ENCODE assay signal across 12 mouse cellular contexts in the genomic region with DNA sequence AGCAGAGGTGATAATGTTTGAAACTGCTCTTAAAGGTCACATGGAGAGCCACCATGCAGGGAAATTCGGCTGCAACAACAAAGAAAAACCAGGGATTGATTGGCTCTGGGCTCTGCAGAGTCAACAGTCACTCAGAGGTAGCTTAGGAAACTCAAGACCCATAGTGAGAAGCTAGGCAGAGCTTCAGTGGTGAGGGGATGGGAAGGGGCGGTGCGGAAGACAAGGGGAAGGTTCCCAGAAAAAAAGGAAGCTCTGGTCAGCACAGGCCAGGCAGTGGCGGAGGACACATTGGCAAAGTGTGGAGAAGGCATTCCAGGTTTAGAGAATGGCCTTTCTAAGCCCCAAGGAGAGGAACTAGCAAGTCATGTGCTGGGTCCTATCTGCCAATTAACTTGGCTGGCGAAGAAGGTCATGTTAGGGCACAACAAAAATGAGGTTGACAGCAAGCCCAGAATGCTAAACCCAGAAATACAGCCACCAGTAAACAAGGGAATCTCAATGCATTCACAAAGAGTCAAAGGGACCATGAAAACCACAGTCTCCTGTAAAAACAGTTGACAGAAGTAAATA. TPM values are rescaled to one million over a fixed set of nuclear protein-coding genes. Genes with fewer than 3 reads are reported as not detected.
A peak's percentile ranks its signal among the peaks of the same experiment; 100 is the strongest.
DNase-seq lines count a peak whose midpoint lies in the region; ATAC-seq and TF ChIP-seq lines count a peak whose summit lies in the region.
"Had no signal": no experiment of that assay in that cellular context is flagged by ENCODE, and none has a peak within 500 bp of the region (broad histone marks: within the 10 kb centered on the region; RNA-seq: fewer than 3 reads in every experiment).

No protein-coding gene starts in this region.

- no peaks in the 10 kb centered on the region for H3K27me3 ChIP-seq in liver, embryonic 16.5 days (ENCODE audit: control insufficient read depth, insufficient read depth, low read depth, low read length)
- no peaks in the 10 kb centered on the region for H3K27me3 ChIP-seq in liver, embryonic 12.5 days (replicated peaks)
- H3K27me3 ChIP-seq: embryonic facial prominence, embryonic 12.5 days; megakaryocyte, embryonic 14.5 days had no signal

- H3K27ac ChIP-seq in gastrocnemius, adult 2 months: peak overlapping the region; percentile 74
- H3K27ac ChIP-seq in liver, embryonic 16.5 days (ENCODE audit: low read length): no peak overlapping the region
- no peak overlapping the region for H3K27ac ChIP-seq in liver, embryonic 12.5 days
- peak overlapping the region; percentile 37; the same call in 1 of the 2 replicates for H3K27ac ChIP-seq in brown adipose tissue, adult 24 weeks (replicated peaks; ENCODE audit: low read depth, low read length)
- H3K27ac ChIP-seq: embryonic facial prominence, embryonic 12.5 days had no signal

- ATAC-seq in liver, embryonic 16.5 days (ENCODE audit: low read depth): peak; percentile 32; the same call in 1 of the 2 replicates
- no peak for ATAC-seq in liver, embryonic 12.5 days
- ATAC-seq: activated CD4-positive, CD25-positive, alpha-beta regulatory T cell, adult 4 months; intestine, embryonic 16.5 days had no signal

- no peaks in the 10 kb centered on the region for H3K4me1 ChIP-seq in liver, embryonic 16.5 days (ENCODE audit: control insufficient read depth, low read depth, low read length)
- H3K4me1 ChIP-seq in liver, embryonic 12.5 days: no peaks in the 10 kb centered on the region
- H3K4me1 ChIP-seq in brown adipose tissue, adult 24 weeks (ENCODE audit: control insufficient read depth, insufficient read depth, insufficient read length, low read length): peaks cover 5% of the 10 kb centered on the region
- H3K4me1 ChIP-seq: embryonic facial prominence, embryonic 12.5 days; megakaryocyte, embryonic 14.5 days had no signal

- intact Hi-C loops in gastrocnemius, adult 2 months (cut with DNase I): no loop called here
- intact Hi-C loops in heart, postnatal 25 days (cut with DNase I): no loop called here

- TF ChIP-seq CTCF in gastrocnemius, adult 2 months (IDR thresholded peaks at IDR 0.05): no peak

- H3K4me2 ChIP-seq in liver, embryonic 16.5 days (ENCODE audit: low read depth, low read length): no peak overlapping the region
- no peak overlapping the region for H3K4me2 ChIP-seq in liver, embryonic 12.5 days
- H3K4me2 ChIP-seq: embryonic facial prominence, embryonic 12.5 days had no signal

- H3K36me3 ChIP-seq in liver, embryonic 16.5 days (ENCODE audit: control insufficient read depth, insufficient read depth): no peaks in the 10 kb centered on the region
- H3K36me3 ChIP-seq in liver, embryonic 12.5 days: no peaks in the 10 kb centered on the region
- H3K36me3 ChIP-seq: embryonic facial prominence, embryonic 12.5 days had no signal

- no peak overlapping the region for H3K9ac ChIP-seq in liver, embryonic 16.5 days (ENCODE audit: low read depth, low read length)
- H3K9ac ChIP-seq in liver, embryonic 12.5 days: no peak overlapping the region
- H3K9ac ChIP-seq: embryonic facial prominence, embryonic 12.5 days had no signal

- no peaks in the 10 kb centered on the region for H3K9me3 ChIP-seq in liver, embryonic 16.5 days (replicated peaks; ENCODE audit: control insufficient read depth, low read length)
- no peaks in the 10 kb centered on the region for H3K9me3 ChIP-seq in liver, embryonic 12.5 days (replicated peaks)
- H3K9me3 ChIP-seq: embryonic facial prominence, embryonic 12.5 days; megakaryocyte, embryonic 14.5 days had no signal

- no peak overlapping the region for H3K4me3 ChIP-seq in gastrocnemius, adult 2 months
- no peak overlapping the region for H3K4me3 ChIP-seq in liver, embryonic 16.5 days (ENCODE audit: low read depth, low read length)
- no peak overlapping the region for H3K4me3 ChIP-seq in liver, embryonic 12.5 days
- no peak overlapping the region for H3K4me3 ChIP-seq in brown adipose tissue, adult 24 weeks (ENCODE audit: insufficient read depth, low read depth, low read length)
- H3K4me3 ChIP-seq: embryonic facial prominence, embryonic 12.5 days; megakaryocyte, embryonic 14.5 days had no signal

- peak; percentile 38 for DNase-seq in gastrocnemius, adult 2 months
- no peak for DNase-seq in gastrocnemius, postnatal 4 days (ENCODE audit: low spot score in 2 of 2)
- DNase-seq in heart, postnatal 25 days (ENCODE audit: low spot score): peak; percentile 5
- no peak for DNase-seq in retina, postnatal 1 day
- no peak for DNase-seq in testis, postnatal 14 days (ENCODE audit: low spot score)

- 56% methylated on average over 5 of the region's 5 CpGs for WGBS in liver, embryonic 16.5 days (ENCODE audit: insufficient replicate concordance)
- WGBS in liver, embryonic 12.5 days (ENCODE audit: insufficient replicate concordance): 51% methylated on average over 5 of the region's 5 CpGs

RNA-seq across cellular contexts. Expression of gene Larp7, which starts 25.6 kb away (rescaled TPM):
- 10 to 100 TPM in 1 of 2 experiments, 1 to 10 TPM in 1; 7.5 to 12.9 TPM for total RNA-seq in gastrocnemius, adult 2 months (2021)
- total RNA-seq in gastrocnemius, postnatal 4 days (2021): 10 to 100 TPM; 26.5 to 27.6 TPM
- polyA plus RNA-seq in liver, embryonic 16.5 days (2015; fragmentation: Nextera tagmentation; extraction: Ambion mirVana): 21.1 and 21.4 TPM in 2 replicates
- 41.4 and 42.7 TPM in 2 replicates for polyA plus RNA-seq in liver, embryonic 12.5 days (2016; fragmentation: Nextera tagmentation; extraction: Ambion mirVana)
- 14.6 and 17.3 TPM in 2 replicates for polyA plus RNA-seq in brown adipose tissue, adult 24 weeks (2012; ENCODE audit: insufficient read depth, insufficient read length, missing spikeins)
- 10 to 100 TPM; 20.5 to 22.7 TPM for total RNA-seq in heart, postnatal 25 days (2021)

RNA-seq across cellular contexts. Expression of gene Zgrf1, which starts 25.7 kb away (rescaled TPM):
- total RNA-seq in gastrocnemius, adult 2 months (2021): under 1 TPM; 0.77 to 0.78 TPM
- 1 to 10 TPM; 6.3 to 8.0 TPM for total RNA-seq in gastrocnemius, postnatal 4 days (2021)
- polyA plus RNA-seq in liver, embryonic 16.5 days (2015; fragmentation: Nextera tagmentation; extraction: Ambion mirVana): 4.2 and 4.4 TPM in 2 replicates
- 6.9 and 8.9 TPM in 2 replicates for polyA plus RNA-seq in liver, embryonic 12.5 days (2016; fragmentation: Nextera tagmentation; extraction: Ambion mirVana)
- polyA plus RNA-seq in brown adipose tissue, adult 24 weeks (2012; ENCODE audit: insufficient read depth, insufficient read length, missing spikeins): 0.17 and 0.48 TPM in 2 replicates
- under 1 TPM; 0.73 to 0.78 TPM for total RNA-seq in heart, postnatal 25 days (2021)

RNA-seq across cellular contexts. Expression of gene Ank2, which starts 28.4 kb away (rescaled TPM):
- 100 to 1,000 TPM in 1 of 2 experiments, 10 to 100 TPM in 1; 94.5 to 154 TPM for total RNA-seq in gastrocnemius, adult 2 months (2021)
- 100 to 1,000 TPM; 231 to 258 TPM for total RNA-seq in gastrocnemius, postnatal 4 days (2021)
- polyA plus RNA-seq in liver, embryonic 16.5 days (2015; fragmentation: Nextera tagmentation; extraction: Ambion mirVana): 8.6 and 10.4 TPM in 2 replicates
- polyA plus RNA-seq in liver, embryonic 12.5 days (2016; fragmentation: Nextera tagmentation; extraction: Ambion mirVana): 9.0 and 10.1 TPM in 2 replicates
- 21.6 and 32.5 TPM in 2 replicates for polyA plus RNA-seq in brown adipose tissue, adult 24 weeks (2012; ENCODE audit: insufficient read depth, insufficient read length, missing spikeins)
- total RNA-seq in heart, postnatal 25 days (2021): 100 to 1,000 TPM; 299 to 338 TPM

Comparison
In these comparisons a context has a peak if more than half of its experiments do, and no peak if none do; other contexts are left out.
1. DNase-seq: peak in gastrocnemius, adult 2 months (single experiment) and heart, postnatal 25 days (single experiment); none in gastrocnemius, postnatal 4 days (0 of 2), retina, postnatal 1 day (single experiment) and testis, postnatal 14 days (single experiment).
2. RNA of gene Zgrf1, which starts 25.7 kb away (total RNA-seq): 6.3 to 8.0 TPM in gastrocnemius, postnatal 4 days; 0.77 to 0.78 TPM in gastrocnemius, adult 2 months and 0.73 to 0.78 TPM in heart, postnatal 25 days; every median in the first group is over 4 times any median in the second.
3. H3K27ac ChIP-seq: peak in gastrocnemius, adult 2 months (single experiment) and brown adipose tissue, adult 24 weeks (single experiment); none in liver, embryonic 16.5 days (single experiment) and liver, embryonic 12.5 days (single experiment).